ENCODE assay signal across 8 mouse cellular contexts in the genomic region with DNA sequence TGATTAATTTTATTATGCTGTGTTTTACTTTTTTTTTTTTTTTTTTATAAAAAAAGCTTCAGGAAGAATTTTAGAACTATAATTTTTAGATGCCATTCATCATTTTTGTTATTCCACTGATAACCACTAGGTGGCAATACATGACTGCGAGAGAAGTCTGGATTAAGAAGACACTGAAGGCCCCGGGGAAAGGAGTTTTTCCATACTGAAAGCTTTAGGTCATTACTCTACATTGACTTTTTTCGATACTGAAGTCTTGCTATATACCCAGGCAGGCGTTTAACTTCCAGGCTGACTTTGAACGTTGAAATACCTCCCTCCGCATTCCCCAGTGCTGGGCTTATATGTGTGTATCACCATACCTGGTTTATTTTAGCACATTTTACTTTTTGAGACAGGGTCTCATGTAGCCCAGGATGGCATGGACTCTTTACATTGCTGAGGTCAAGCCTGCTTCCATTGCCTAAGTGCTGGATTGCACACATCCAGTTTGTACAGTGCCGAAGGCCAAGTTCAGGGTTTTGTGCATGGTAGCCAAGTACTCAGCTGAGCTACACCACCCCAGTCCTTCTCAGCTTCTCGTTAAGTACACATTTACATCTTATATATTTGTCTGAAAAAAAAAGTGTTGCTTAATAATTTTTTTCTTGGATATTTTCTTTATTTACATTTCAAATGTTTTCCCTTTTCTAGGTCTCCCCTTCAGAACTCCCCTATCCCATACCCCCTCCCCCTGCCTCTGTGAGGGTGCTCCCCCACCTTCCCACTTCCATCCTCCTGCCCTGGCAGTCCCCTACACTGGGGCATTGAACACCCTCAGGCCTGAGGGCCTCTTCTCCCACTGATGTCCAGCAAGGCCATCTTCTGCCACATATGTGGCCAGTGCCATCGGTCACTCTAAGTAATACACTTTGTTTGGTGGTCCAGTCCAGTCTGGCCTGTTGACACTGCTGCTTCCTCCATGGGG. TPM values are rescaled to one million over a fixed set of nuclear protein-coding genes. Genes with fewer than 3 reads are reported as not detected.
A peak's percentile ranks its signal among the peaks of the same experiment; 100 is the strongest.
DNase-seq lines count a peak whose midpoint lies in the region; ATAC-seq and TF ChIP-seq lines count a peak whose summit lies in the region.

No protein-coding gene starts in this region.

- 57% methylated on average over 9 of the region's 9 CpGs for WGBS in forebrain, embryonic 13.5 days
- 55% methylated on average over 9 of the region's 9 CpGs for WGBS in forebrain, embryonic 10.5 days
- 55% methylated on average over 9 of the region's 9 CpGs for WGBS in thymus, adult 2 months
- 53% methylated on average over 9 of the region's 9 CpGs for WGBS in forebrain, embryonic 15.5 days

- peaks cover 58% of the 10 kb centered on the region for H3K36me3 ChIP-seq in forebrain, embryonic 13.5 days (ENCODE audit: poor library complexity, severe bottlenecking)
- peaks cover 82% of the 10 kb centered on the region for H3K36me3 ChIP-seq in forebrain, embryonic 10.5 days (replicated peaks)
- H3K36me3 ChIP-seq in thymus, adult 2 months (ENCODE audit: control insufficient read depth, insufficient read depth, low read length), result no peaks in the 10 kb centered on the region
- peaks cover 22% of the 10 kb centered on the region for H3K36me3 ChIP-seq in forebrain, embryonic 15.5 days

- no peak overlapping the region for H3K4me3 ChIP-seq in forebrain, embryonic 13.5 days
- no peak overlapping the region for H3K4me3 ChIP-seq in forebrain, embryonic 10.5 days
- no peak overlapping the region for H3K4me3 ChIP-seq in thymus, adult 2 months (ENCODE audit: control insufficient read depth, insufficient read depth, low read length)
- H3K4me3 ChIP-seq in forebrain, embryonic 15.5 days, result no peak overlapping the region

- no peaks in the 10 kb centered on the region for H3K27me3 ChIP-seq in forebrain, embryonic 13.5 days
- H3K27me3 ChIP-seq in forebrain, embryonic 10.5 days (ENCODE audit: poor library complexity, severe bottlenecking), result no peaks in the 10 kb centered on the region
- H3K27me3 ChIP-seq in thymus, adult 2 months (ENCODE audit: control insufficient read depth, insufficient read depth, low read length), result no peaks in the 10 kb centered on the region
- H3K27me3 ChIP-seq in forebrain, embryonic 15.5 days, result no peaks in the 10 kb centered on the region

- TF ChIP-seq POLR2A in thymus, adult 2 months (IDR thresholded peaks at IDR 0.05; ENCODE audit: control insufficient read depth, extremely low read depth, insufficient read depth, low read length, poor library complexity), result no peak

- no peak for DNase-seq in forebrain, embryonic 10.5 days (ENCODE audit: extremely low spot score, low spot score)
- peak; percentile 18 for DNase-seq in thymus, adult 2 months
- no peak for DNase-seq in thymus, postnatal 25 days
- no peak for DNase-seq in layer of hippocampus, postnatal 10 days (ENCODE audit: low spot score in 2 of 2)
- no peak for DNase-seq in adrenal gland, adult 18-20 months (ENCODE audit: low spot score in 2 of 2)

- no peaks in the 10 kb centered on the region for H3K4me1 ChIP-seq in forebrain, embryonic 13.5 days
- no peaks in the 10 kb centered on the region for H3K4me1 ChIP-seq in forebrain, embryonic 10.5 days
- H3K4me1 ChIP-seq in thymus, adult 2 months (replicated peaks; ENCODE audit: control insufficient read depth, insufficient read depth, low read length), result no peaks in the 10 kb centered on the region
- no peaks in the 10 kb centered on the region for H3K4me1 ChIP-seq in forebrain, embryonic 15.5 days

- TF ChIP-seq CTCF in thymus, adult 2 months (IDR thresholded peaks at IDR 0.05; ENCODE audit: borderline replicate concordance, control insufficient read depth, extremely low read depth, insufficient read depth, low read length, poor library complexity), result no peak

- H3K9me3 ChIP-seq in forebrain, embryonic 13.5 days (replicated peaks), result no peaks in the 10 kb centered on the region
- H3K9me3 ChIP-seq in forebrain, embryonic 10.5 days, result no peaks in the 10 kb centered on the region
- no peaks in the 10 kb centered on the region for H3K9me3 ChIP-seq in forebrain, embryonic 15.5 days

- no peak overlapping the region for H3K9ac ChIP-seq in forebrain, embryonic 13.5 days
- no peak overlapping the region for H3K9ac ChIP-seq in forebrain, embryonic 15.5 days (replicated peaks)

- no peak overlapping the region for H3K27ac ChIP-seq in forebrain, embryonic 13.5 days
- no peak overlapping the region for H3K27ac ChIP-seq in forebrain, embryonic 10.5 days
- H3K27ac ChIP-seq in thymus, adult 2 months (ENCODE audit: control insufficient read depth, insufficient read depth, low read length), result no peak overlapping the region
- no peak overlapping the region for H3K27ac ChIP-seq in forebrain, embryonic 15.5 days (replicated peaks)

- H3K4me2 ChIP-seq in forebrain, embryonic 13.5 days, result no peak overlapping the region
- H3K4me2 ChIP-seq in forebrain, embryonic 15.5 days (replicated peaks), result no peak overlapping the region

- peak; percentile 51 for ATAC-seq in forebrain, embryonic 13.5 days
- ATAC-seq in forebrain, embryonic 15.5 days (replicated peaks), result peak; percentile 63
- ATAC-seq in megakaryocyte progenitor cell, adult 5-6 weeks (replicated peaks; ENCODE audit: poor library complexity), result peak; percentile 71

RNA-seq across cellular contexts. Expression of a gene that starts 15.7 kb away (rescaled TPM):
- polyA plus RNA-seq in forebrain, embryonic 13.5 days (2015; fragmentation: Nextera tagmentation; extraction: Ambion mirVana), result 18.3 and 19.5 TPM in 2 replicates
- 24.7 and 25.8 TPM in 2 replicates for polyA plus RNA-seq in forebrain, embryonic 10.5 days (2016; fragmentation: Nextera tagmentation; extraction: Ambion mirVana)
- 10.3 and 13.7 TPM in 2 replicates for polyA plus RNA-seq in thymus, adult 2 months (2012; rRNA removed)
- 21.4 and 22.0 TPM in 2 replicates for polyA plus RNA-seq in forebrain, embryonic 15.5 days (2015; fragmentation: Nextera tagmentation; extraction: Ambion mirVana)
- total RNA-seq in megakaryocyte progenitor cell, adult 5-6 weeks (2015), result 15.8 and 20.6 TPM in 2 replicates
- 23.1 and 24.2 TPM in 2 replicates for total RNA-seq in megakaryocyte progenitor cell, adult 5-6 weeks (2017)
- total RNA-seq in layer of hippocampus, postnatal 10 days (2021), result 10 to 100 TPM; 25.9 to 26.8 TPM
- 10 to 100 TPM; 39.0 to 50.0 TPM for total RNA-seq in adrenal gland, adult 18-20 months (2021)

RNA-seq across cellular contexts. Expression of a gene that starts 32.1 kb away (rescaled TPM):
- polyA plus RNA-seq in forebrain, embryonic 13.5 days (2015; fragmentation: Nextera tagmentation; extraction: Ambion mirVana), result 0.22 and 0.39 TPM in 2 replicates
- polyA plus RNA-seq in forebrain, embryonic 10.5 days (2016; fragmentation: Nextera tagmentation; extraction: Ambion mirVana), result 0.07 and 0.10 TPM in 2 replicates
- polyA plus RNA-seq in thymus, adult 2 months (2012; rRNA removed), result 2.7 and 4.1 TPM in 2 replicates
- polyA plus RNA-seq in forebrain, embryonic 15.5 days (2015; fragmentation: Nextera tagmentation; extraction: Ambion mirVana), result 0.13 and 0.17 TPM in 2 replicates
- not detected in 2 replicates for total RNA-seq in megakaryocyte progenitor cell, adult 5-6 weeks (2015)
- total RNA-seq in megakaryocyte progenitor cell, adult 5-6 weeks (2017), result not detected in 2 replicates
- under 1 TPM in 1 of 2 experiments, not detected in 1; 0.18 TPM for total RNA-seq in layer of hippocampus, postnatal 10 days (2021)
- 1 to 10 TPM; 2.4 to 6.8 TPM for total RNA-seq in adrenal gland, adult 18-20 months (2021)
